Mouse (Mus musculus) cortical plate, adult 2 months (tissue): ENCODE measurements at regions not wholly inside any gene's neighbourhood (a gene's known extent, or its start where the extent isn't known, plus 50 kb on each side); places are given as distances from the start of the nearest gene placed in this dataset.

Experiments used
- H3K27ac ChIP-seq: fragments of 200-500 bp; 2 replicates; pipeline ENCODE4 v1.5.1; 2012; ENCODE audit warnings: low read length, control low read depth, inconsistent platforms; ENCODE audit not compliant: insufficient read depth
- H3K4me1 ChIP-seq: fragments of 200-500 bp; 2 replicates; pipeline ENCODE4 v1.6.1; 2011; ENCODE audit warnings: low read length; ENCODE audit not compliant: control insufficient read depth, insufficient read depth
- H3K4me3 ChIP-seq: fragments of 200-500 bp; 2 replicates; pipeline ENCODE4 v1.5.1; 2011; ENCODE audit warnings: mild to moderate bottlenecking, low read length, control low read depth; ENCODE audit not compliant: insufficient read depth
- CTCF ChIP-seq: fragments of 200-500 bp; IDR thresholded peaks from 2 replicates; pipeline ENCODE4 v1.5.1; 2011; ENCODE audit warnings: mild to moderate bottlenecking, control low read depth, low read length; ENCODE audit not compliant: insufficient read depth; ENCODE audit errors: extremely low read depth
- POLR2A ChIP-seq: fragments of 200-500 bp; IDR thresholded peaks from 2 replicates; pipeline ENCODE4 v1.6.1; 2011; ENCODE audit warnings: mild to moderate bottlenecking, low read length, control low read depth; ENCODE audit not compliant: insufficient read depth; ENCODE audit errors: extremely low read depth

DNA sequence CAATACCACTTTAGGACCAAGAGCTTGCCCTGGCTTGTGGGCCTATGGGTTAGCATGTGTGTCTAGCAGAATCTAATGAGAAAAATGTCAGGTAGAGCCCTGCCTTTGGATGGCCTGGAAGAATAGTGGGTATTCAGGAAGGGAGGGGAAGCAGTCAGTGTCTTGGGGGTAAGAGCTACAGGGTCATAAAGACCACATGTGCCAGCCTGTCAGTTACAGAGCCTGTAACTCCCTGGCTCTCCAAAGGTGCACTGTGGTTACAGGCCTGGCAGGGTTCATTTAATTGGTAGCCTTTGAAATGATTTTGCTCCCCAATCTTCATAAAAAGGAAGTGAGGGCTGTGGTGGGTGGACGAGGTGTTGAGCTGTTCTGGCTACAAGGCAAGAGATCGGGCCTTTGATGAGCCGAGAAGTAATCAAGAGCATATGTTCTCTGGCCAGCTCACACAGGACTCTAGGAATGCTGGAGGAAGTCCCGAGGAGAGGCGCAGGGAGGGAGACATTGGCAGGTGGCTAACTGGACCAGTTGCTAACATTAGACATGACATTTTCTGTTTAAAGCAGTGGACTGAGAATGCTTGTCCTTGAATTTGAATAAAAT, 326.9 kb downstream of the Fam49a start:
- Histone ChIP-seq H3K4me3 (no peak overlapping the region), H3K27ac (no peak overlapping the region), H3K4me1 (0 out of 2 replicates have a peak, but pooled peaks cover 1% of the 10 kb centered on the region)
- TF ChIP-seq POLR2A (no peak), CTCF (no peak)

DNA sequence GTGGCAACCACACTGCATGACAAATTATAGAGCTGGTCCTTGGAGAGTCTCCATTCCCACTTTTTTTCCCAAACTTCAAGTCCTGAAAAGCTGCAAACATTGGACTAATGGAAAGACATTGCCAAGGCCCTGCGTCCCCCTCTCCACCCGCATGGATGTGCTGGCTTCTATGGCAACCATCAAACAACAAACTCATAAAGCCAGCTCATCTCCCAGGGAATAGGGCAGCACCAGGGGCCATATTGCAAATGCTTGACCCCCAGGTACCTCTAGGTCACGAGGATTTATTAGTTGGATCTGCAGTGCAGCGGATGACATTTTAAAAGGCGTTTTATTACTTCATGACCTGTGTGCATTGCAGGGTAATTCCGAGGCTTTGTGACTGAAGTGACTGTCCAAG, 324.5 kb downstream of the Fam49a start:
- no peak for TF ChIP-seq CTCF
- TF ChIP-seq POLR2A, result no peak
- Histone ChIP-seq H3K27ac (no peak overlapping the region), H3K4me3 (no peak overlapping the region), H3K4me1 (0 out of 2 replicates have a peak, but pooled peaks cover 1% of the 10 kb centered on the region)

DNA sequence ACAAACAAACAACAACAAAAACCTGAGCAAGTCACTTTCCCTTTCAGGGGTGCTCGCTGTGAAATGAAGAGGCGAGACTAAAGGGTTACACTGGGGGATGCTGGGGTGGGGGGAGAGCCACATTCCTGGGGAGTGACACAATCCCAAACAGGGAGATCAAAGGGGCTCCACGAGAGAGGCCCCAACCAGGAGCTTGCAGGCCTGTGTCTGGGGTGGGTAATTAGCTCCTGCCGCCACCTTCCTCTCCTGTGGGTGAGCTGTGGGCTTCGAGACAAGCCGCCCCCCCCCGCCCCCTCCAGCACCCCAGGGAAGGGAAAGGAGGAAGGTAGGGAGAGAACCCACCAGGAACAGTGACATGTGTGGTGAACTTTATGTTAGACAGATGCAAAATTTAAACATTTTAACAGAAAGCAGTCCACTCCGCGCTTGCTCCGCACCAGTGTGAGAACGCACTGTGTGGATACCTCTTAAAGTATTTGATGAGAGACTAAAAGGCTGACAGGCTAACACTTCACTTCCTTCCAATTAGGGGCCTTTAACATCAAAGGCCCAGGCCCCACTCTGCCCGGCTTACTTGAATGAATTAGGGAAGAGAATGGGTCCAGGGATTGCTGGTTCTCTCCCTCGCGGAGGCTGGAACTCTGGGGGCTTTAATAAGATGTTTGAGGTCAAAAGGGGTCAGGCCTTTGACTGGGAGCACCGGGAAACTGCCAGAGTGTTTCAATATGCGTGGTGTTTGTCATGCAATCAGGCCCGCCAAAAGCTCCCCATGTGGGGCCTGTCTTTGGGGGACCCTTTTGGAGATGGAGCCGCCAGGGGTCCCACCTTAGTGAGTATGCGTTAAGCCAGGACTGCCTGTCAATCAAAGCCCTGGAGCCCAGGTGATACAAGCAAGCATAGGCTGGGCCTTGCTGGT, 319.6 kb downstream of the Fam49a start:
- TF ChIP-seq CTCF (no peak), POLR2A (no peak)
- Histone ChIP-seq H3K4me1 (no peaks in the 10 kb centered on the region), H3K4me3 (no peak overlapping the region), H3K27ac (no peak overlapping the region)

DNA sequence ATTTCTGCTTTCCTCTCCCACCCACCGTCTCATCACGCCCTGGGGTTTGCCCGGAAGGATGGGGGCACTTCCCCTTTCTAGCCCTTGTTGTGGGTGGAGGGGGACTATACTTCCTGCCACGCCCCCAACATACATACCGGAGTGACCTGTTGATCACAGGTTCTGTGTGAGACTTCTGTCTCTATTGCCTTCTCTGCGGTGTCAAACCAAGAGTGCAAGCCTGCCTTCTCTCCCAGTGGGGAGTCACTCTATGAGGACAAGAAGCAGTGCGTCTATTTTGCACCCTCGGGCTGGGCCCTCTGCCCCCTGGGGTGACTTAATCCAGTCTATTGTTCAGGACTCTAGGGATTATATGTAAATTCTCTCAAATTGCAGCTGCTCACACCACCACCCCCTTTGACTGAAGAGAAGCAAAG, 318.8 kb downstream of the Fam49a start:
- no peak overlapping the region for H3K4me3 ChIP-seq
- H3K4me1 ChIP-seq, result no peaks in the 10 kb centered on the region
- no peak overlapping the region for H3K27ac ChIP-seq
- TF ChIP-seq POLR2A (no peak), CTCF (no peak)

DNA sequence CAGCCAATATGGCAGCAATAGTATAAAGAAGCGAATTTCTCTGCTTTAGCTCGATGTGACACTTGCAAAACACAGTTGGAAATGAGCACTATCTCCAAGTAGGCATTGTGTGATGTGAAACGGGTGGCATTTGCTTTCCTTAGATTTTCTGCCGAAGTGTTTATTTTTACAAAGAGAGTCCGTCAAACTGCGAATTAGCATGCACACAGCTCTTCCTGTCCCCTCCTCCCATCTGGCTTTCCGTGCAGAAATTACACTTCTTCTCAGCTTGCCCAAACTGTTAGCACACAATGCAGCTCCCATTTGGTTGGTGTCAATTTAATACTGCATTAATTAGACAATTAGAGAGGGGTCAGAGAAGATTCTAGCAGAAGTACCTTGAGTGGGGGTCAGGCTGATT, 316.3 kb downstream of the Fam49a start:
- H3K4me3 ChIP-seq, result no peak overlapping the region
- H3K27ac ChIP-seq, result no peak overlapping the region
- no peak for TF ChIP-seq CTCF
- TF ChIP-seq POLR2A, result no peak
- no peaks in the 10 kb centered on the region for H3K4me1 ChIP-seq

DNA sequence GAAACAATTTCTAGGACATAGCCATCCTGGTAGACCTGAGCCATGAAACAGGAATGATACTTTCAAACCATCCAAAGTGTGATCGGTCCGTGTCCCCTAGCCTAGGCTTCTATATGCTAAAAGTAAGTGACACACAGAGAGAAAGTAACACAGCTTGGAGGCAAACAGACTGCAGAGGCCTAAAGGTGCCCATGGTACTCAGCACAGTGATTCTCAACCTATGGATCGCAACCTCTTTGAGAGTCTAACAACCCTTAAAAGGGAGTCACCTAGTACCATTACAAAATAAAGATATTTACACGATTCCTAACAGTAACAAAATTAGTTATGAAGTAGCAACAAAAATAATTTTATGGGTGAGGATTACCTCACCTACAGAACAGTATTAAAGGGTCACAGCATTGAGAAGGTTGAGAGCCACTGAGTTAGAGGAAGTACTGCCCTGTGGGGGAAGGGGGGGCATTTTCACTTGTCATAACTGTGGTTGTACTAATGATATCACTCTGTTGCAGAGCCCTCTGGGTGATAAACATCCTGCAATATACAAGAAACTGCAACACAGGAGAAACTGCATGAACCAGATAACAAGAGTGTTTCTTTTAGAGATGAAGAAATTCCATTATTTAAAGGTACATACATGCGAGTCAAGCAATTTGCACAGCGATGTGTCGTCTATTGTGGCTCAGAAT, 308.8 kb downstream of the Fam49a start:
- Histone ChIP-seq H3K4me1 (no peaks in the 10 kb centered on the region), H3K27ac (no peak overlapping the region), H3K4me3 (no peak overlapping the region)
- TF ChIP-seq POLR2A (no peak), CTCF (no peak)

DNA sequence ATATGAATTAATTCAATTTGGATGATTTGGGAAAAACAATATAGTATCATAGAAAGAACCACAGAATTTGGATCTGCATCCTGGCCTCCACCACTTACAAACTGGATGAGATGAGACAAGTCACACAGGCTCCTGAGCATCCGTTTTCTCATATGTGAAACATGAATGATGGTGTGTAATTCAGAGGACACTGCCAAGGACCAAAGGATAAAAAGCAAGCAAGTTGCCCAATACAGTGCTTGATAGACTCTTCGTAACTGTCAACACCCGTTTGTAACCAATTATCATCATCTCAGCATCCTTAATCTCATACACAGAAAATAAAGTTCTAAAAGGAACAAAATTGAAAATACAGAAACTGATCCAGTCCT, 305.8 kb downstream of the Fam49a start:
- TF ChIP-seq CTCF (no peak), POLR2A (no peak)
- Histone ChIP-seq H3K4me1 (no peaks in the 10 kb centered on the region), H3K4me3 (no peak overlapping the region), H3K27ac (no peak overlapping the region)

DNA sequence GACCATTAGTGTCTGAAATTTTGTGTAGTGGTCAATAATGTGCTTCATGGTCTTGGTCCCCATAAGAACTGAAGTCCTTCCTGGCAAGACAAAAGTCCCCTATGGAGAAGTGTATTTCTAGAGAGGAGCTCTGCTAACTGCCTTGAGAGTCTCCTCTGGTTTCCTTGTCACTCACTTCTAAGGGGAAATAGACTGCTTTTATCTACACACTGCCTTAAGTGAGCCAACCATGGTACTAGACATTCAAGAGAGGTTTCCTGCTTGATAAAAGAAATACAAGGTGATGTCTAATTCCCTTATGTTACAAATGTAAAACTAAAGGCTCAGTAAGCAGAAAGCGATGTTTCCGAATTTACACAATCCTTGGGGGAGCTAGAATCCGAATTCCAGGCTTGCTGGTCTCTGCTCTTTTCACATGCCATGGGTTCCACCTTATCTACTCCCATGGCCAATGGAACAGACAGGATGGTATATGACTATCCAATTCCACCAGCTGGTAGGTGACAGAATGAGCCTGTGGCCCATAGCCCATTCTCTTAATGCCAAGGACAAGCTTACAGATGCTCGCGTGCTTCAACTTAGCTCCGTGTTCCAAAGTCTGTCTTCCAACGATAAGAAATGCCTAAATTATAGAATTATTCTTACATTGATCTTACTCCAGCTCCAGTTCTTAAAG, 305.3 kb downstream of the Fam49a start:
- TF ChIP-seq POLR2A (no peak), CTCF (no peak)
- no peak overlapping the region for H3K27ac ChIP-seq
- no peaks in the 10 kb centered on the region for H3K4me1 ChIP-seq
- no peak overlapping the region for H3K4me3 ChIP-seq

DNA sequence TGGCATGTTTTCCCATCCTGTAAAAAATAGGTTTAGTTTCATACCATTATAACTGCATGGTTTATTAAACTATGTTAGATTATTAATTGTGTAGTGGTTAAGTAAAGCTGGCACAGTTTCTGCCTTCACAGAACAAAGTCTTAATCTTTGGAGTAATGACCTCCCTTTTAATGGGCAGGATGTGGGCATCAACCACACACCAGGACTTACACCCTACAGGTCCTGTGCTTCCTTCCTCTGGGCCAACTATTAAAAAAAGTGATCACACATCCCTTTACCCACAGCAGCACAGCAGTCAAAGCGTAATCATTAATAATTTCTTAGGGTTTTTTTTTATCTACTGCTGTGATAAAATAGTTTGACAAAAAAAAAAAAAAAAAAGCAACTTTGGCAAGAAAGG, 300.3 kb downstream of the Fam49a start:
- TF ChIP-seq CTCF, result no peak
- TF ChIP-seq POLR2A, result no peak
- Histone ChIP-seq H3K27ac (no peak overlapping the region), H3K4me1 (no peaks in the 10 kb centered on the region)

DNA sequence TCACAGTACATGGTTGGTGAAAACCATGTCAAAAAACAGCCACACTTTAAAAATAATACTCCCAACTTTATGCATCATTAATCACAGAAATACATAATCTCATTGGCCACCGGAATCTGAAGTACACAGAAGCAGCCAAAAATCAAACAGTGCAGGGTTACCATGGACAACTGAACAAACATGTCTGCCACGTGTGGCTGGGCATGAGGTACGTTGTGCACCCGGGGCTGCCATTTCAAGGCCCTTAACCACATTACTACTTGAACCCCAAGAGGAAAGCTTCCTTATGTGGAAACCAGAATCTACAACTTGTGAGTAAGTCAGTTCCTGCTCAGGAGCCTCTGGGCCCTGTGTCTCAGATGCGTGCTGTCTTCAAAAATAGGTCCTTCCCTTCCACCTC, 289.9 kb downstream of the Fam49a start:
- TF ChIP-seq POLR2A (no peak), CTCF (no peak)

More for the DNA sequence above, 300.3 kb downstream of the Fam49a start:
- H3K4me3 ChIP-seq, result no peak overlapping the region

More for the DNA sequence above, 289.9 kb downstream of the Fam49a start:
- Histone ChIP-seq H3K4me1 (no peaks in the 10 kb centered on the region), H3K27ac (no peak overlapping the region), H3K4me3 (no peak overlapping the region)
